Mouse (Mus musculus) G1E (cell line): ENCODE measurements around the gene Gm49416. TPM values are rescaled to one million over a fixed set of nuclear protein-coding genes. Genes with fewer than 3 reads are reported as not detected.

Source experiments
- ATAC-seq: 2 replicates; pipeline ENCODE4 v1.8.0; 2016; ENCODE audit warnings: mild to moderate bottlenecking; ENCODE audit not compliant: insufficient number of reproducible peaks, poor library complexity, low FRiP score, severe bottlenecking; ENCODE audit errors: extremely low read depth
- DNase-seq: peaks from one replicate; pipeline ENCODE4 v3.0.0; 2012; ENCODE audit warnings: low spot score
- H3K27me3 ChIP-seq: 2 replicates; pipeline ENCODE4 v1.6.1; 2012; ENCODE audit warnings: mild to moderate bottlenecking, low read length, inconsistent platforms; ENCODE audit not compliant: insufficient read depth
- H3K36me3 ChIP-seq: replicated peaks from 2 replicates; pipeline ENCODE3; 2012; ENCODE audit warnings: mild to moderate bottlenecking, inconsistent platforms
- H3K4me1 ChIP-seq: 2 replicates; pipeline ENCODE4 v1.6.1; 2012; ENCODE audit warnings: low read depth, low read length, inconsistent platforms, mixed read lengths; ENCODE audit not compliant: insufficient read depth
- H3K4me3 ChIP-seq: 2 replicates; pipeline ENCODE4 v1.5.1; 2012; ENCODE audit warnings: low read depth, mild to moderate bottlenecking, inconsistent platforms, low read length, moderate library complexity, mixed read lengths
- H3K9me3 ChIP-seq: replicated peaks from 2 replicates; pipeline ENCODE4 v1.6.1; 2012; ENCODE audit warnings: inconsistent platforms
- CTCF ChIP-seq: IDR thresholded peaks from 2 replicates; pipeline ENCODE4 v1.5.1; 2012; ENCODE audit warnings: low read depth, low read length, inconsistent platforms, mixed read lengths
- GATA1 ChIP-seq: IDR thresholded peaks from 2 replicates; pipeline ENCODE4 v1.6.1; 2012; ENCODE audit warnings: borderline replicate concordance, low read length, inconsistent platforms, mixed read lengths
- GATA2 ChIP-seq: IDR thresholded peaks from 2 replicates; pipeline ENCODE4 v1.6.1; 2012; ENCODE audit warnings: low read depth, low read length, inconsistent platforms, borderline replicate concordance
- POLR2AphosphoS5 ChIP-seq: IDR thresholded peaks from 2 replicates; pipeline ENCODE4 v1.6.1; 2012; ENCODE audit warnings: low read depth, low read length, inconsistent platforms; ENCODE audit not compliant: insufficient replicate concordance
- TAL1 ChIP-seq: conservative IDR thresholded peaks from 2 replicates; pipeline ENCODE4 v1.6.1; 2012; ENCODE audit warnings: low read depth, low read length, inconsistent platforms, mixed read lengths
- polyA plus RNA-seq: library from polyadenylated mRNA; stranded (reverse); fragments of >175 nt; gene quantifications from 2 replicates; pipeline ENCODE4 v1.2.3, GENCODE M21; 2012
- total RNA-seq, 2 experiments: library from RNA; stranded (forward) in 1 of 2; stranded (reverse) in 1 of 2; fragments of 200-1000 nt in 1 of 2; fragments of >200 nt in 1 of 2; fragmentation: Nextera tagmentation in 1 of 2; gene quantifications; 2 replicates each; pipeline ENCODE4 v1.2.3; 2014 to 2017

The Gm49416 gene
- total and polyA plus RNA-seq, 3 experiments = 10.4 to 10.6 TPM; not detected in 1

GRCm38 (mm10) chr19:8928689-8929223 lies 40.0 kb downstream of the Gm49416 start:
- no peak for ATAC-seq
- H3K4me3 ChIP-seq = peak overlapping the region; percentile 90
- H3K36me3 ChIP-seq = peaks cover 76% of the 10 kb centered on the region
- TF ChIP-seq CTCF (no peak), POLR2AphosphoS5 (no peak), GATA2 (no peak), TAL1 (no peak), GATA1 (no peak)
- H3K9me3 ChIP-seq = no peaks in the 10 kb centered on the region
- H3K4me1 ChIP-seq = peaks cover 86% of the 10 kb centered on the region
- no peaks in the 10 kb centered on the region for H3K27me3 ChIP-seq
- DNase-seq = peak; percentile 38

- ATAC-seq = peak; percentile 18; the same call in 1 of the 2 replicates
- DNase-seq = peak; percentile 87
- H3K36me3 ChIP-seq = peaks cover 78% of the 10 kb centered on the region
- no peaks in the 10 kb centered on the region for H3K27me3 ChIP-seq
- TF ChIP-seq GATA2 (no peak), CTCF (no peak), TAL1 (no peak), POLR2AphosphoS5 (no peak), GATA1 (no peak)
- peaks cover 85% of the 10 kb centered on the region for H3K4me1 ChIP-seq
- peak within 1 kb of the TSS; percentile 90 for H3K4me3 ChIP-seq
- no peaks in the 10 kb centered on the region for H3K9me3 ChIP-seq
Measured at GRCm38 (mm10) chr19:8929224-8930088, 40.7 kb downstream of the Gm49416 start, which contains the start of the genes Rom1 and Eml3. Rom1 (minus strand) TSS chr19:8929356. Eml3 (plus strand) TSS chr19:8929552.

GRCm38 (mm10) chr19:8930117-8930516 lies 41.4 kb downstream of the Gm49416 start:
- peaks cover 80% of the 10 kb centered on the region for H3K36me3 ChIP-seq
- no peak for TF ChIP-seq TAL1
- no peak for TF ChIP-seq CTCF
- TF ChIP-seq GATA2 = no peak
- TF ChIP-seq POLR2AphosphoS5 = no peak
- TF ChIP-seq GATA1 = no peak
- no peaks in the 10 kb centered on the region for H3K9me3 ChIP-seq
- H3K4me1 ChIP-seq = peaks cover 86% of the 10 kb centered on the region
- DNase-seq (no peak), ATAC-seq (no peak)
- H3K27me3 ChIP-seq = no peaks in the 10 kb centered on the region
- peak overlapping the region; percentile 90 for H3K4me3 ChIP-seq

- H3K9me3 ChIP-seq = no peaks in the 10 kb centered on the region
- peak overlapping the region; percentile 90 for H3K4me3 ChIP-seq
- no peaks in the 10 kb centered on the region for H3K27me3 ChIP-seq
- peaks cover 80% of the 10 kb centered on the region for H3K4me1 ChIP-seq
- no peak for TF ChIP-seq GATA2
- TF ChIP-seq GATA1 = no peak
- TF ChIP-seq TAL1 = no peak
- TF ChIP-seq POLR2AphosphoS5 = no peak
- TF ChIP-seq CTCF = no peak
- ATAC-seq (no peak), DNase-seq (no peak)
- H3K36me3 ChIP-seq = peaks cover 80% of the 10 kb centered on the region
Measured at GRCm38 (mm10) chr19:8930771-8931170, 42.0 kb downstream of the Gm49416 start.

- Histone ChIP-seq H3K27me3 (no peaks in the 10 kb centered on the region), H3K4me3 (no peak overlapping the region), H3K9me3 (no peaks in the 10 kb centered on the region), H3K36me3 (peaks cover 93% of the 10 kb centered on the region), H3K4me1 (peaks cover 72% of the 10 kb centered on the region)
- ATAC-seq (no peak), DNase-seq (no peak)
- no peak for TF ChIP-seq CTCF
Measured at GRCm38 (mm10) chr19:8936736-8937135, 48.0 kb downstream of the Gm49416 start.

- ATAC-seq = no peak
- TF ChIP-seq TAL1 (no peak), GATA1 (no peak), GATA2 (no peak), POLR2AphosphoS5 (no peak), CTCF (no peak)
- Histone ChIP-seq H3K36me3 (peaks cover 76% of the 10 kb centered on the region), H3K27me3 (no peaks in the 10 kb centered on the region), H3K4me1 (peaks cover 75% of the 10 kb centered on the region), H3K4me3 (peak overlapping the region; percentile 97; the same call in 1 of the 2 replicates), H3K9me3 (no peaks in the 10 kb centered on the region)
- no peak for DNase-seq
Measured at GRCm38 (mm10) chr19:8940526-8941133, 51.9 kb downstream of the Gm49416 start.
